Mouse (Mus musculus): Measurements from ENCODE around the gene Washc2.
"Not testable (repeated sequence)": the region's sequence is repeated elsewhere in the genome, so short reads cannot be mapped to it uniquely, and the experiment has no call there.

Gene Washc2

DNA sequence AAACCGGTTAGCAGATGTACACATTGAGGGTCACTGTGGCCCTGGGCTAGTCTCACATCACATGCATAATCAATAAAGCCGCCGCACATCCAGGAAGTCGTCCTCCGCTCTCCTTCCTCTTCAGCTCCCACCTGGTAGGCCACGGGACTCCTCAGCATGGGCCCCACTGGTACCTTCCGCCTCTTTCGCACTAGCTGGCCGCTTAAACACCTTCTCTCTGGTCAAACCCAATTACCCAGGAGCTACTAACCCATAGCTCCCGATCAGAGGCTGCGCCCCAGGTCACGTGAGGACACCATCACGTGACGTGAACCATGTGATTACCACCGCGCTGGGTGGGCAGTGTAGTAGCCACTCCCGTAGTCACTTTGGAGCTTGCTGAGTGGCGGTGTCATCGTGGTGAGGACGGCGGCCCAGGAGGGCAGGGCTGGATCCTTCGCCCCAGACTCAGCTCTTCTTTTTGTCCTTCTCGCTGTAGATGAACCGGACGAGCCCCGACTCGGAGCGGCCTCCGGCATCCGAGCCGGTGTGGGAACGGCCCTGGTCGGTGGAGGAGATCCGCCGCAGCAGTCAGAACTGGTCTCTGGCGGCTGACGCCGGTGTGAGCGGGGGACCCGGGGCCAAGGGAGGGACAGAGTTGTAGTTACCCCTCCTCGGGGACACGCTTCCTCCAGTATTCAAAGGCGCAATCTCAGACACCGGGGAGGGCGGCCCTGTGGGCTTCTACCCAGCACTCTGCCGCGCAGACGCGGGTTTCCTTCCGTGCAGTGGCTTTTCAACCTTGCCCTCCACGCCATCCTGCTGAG, at the start of gene Washc2:
TSS of gene Washc2 (plus strand) at position 310 of the 806 bp plus-strand sequence.
- peak; percentile 91 for DNase-seq (ENCODE audit: low read depth, low spot score)

GRCm38 (mm10) chr6:116166383-116166782, 41.5 kb upstream of the Washc2 start:
- DNase-seq (ENCODE audit: low read depth, low spot score), result no peak

GRCm38 (mm10) chr6:116173511-116174099, 34.2 kb upstream of the Washc2 start:
- DNase-seq (ENCODE audit: low read depth, low spot score), result not testable (repeated sequence)

DNA sequence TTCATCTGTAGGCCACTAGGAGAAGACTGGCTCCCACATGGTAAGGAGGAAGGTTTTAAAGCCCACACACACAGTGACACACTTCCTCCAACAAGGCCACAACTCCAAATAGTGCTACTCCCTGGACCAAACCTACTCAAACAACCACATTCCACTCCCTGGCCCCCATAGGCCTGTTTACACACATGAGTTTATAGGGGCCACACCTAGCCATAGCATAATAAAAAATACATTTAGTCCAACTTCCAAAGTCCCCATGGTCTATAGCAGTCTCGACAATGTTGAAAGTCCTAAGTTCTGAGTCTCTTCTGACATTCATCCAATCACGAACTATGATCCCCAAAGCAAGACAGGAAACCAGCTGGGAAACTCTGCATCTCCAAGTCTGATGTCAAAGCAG, 29.5 kb upstream of the Washc2 start:
- DNase-seq (ENCODE audit: low read depth, low spot score), result no peak

DNA sequence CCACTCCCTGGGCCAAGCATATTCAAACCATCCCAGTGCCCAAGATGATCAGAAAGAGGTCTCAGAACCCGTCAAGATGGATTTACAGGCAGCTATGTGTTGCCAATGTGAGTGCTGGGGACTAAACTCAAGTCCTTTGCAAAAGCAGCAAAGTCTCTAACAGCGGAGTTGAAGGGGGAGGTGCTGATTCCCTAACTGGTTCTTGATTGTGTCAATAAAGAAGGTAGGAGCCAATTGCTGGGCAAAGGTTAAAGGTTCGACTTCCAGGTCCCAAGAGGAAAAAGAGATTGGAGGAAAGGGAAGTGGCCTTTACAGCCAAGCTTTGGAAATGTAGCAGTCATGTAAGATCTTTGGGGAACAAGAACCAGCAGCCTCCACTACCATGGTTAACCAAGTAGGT, 27.1 kb upstream of the Washc2 start:
- DNase-seq (ENCODE audit: low read depth, low spot score), result no peak

DNA sequence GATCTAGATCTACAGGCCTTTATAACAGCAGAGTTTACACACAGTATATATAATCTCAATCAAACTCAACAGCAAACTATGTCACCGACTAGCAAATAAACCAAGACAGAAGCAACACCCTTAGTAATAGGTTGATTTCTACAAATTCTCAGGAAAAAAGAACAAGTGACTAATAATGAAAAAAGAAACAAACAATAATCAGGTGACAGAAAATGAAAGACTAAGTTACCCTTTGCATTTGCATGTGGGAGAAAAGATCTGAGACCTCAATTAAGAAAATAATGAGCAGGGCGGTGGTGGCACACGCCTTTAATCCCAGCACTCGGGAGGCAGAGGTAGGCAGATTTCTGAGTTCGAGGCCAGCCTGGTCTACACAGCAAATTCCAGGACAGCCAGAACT, 24.3 kb upstream of the Washc2 start:
- DNase-seq (ENCODE audit: low read depth, low spot score), result no peak

GRCm38 (mm10) chr6:116186485-116186884, 21.4 kb upstream of the Washc2 start:
- no peak for DNase-seq (ENCODE audit: low read depth, low spot score)

DNA sequence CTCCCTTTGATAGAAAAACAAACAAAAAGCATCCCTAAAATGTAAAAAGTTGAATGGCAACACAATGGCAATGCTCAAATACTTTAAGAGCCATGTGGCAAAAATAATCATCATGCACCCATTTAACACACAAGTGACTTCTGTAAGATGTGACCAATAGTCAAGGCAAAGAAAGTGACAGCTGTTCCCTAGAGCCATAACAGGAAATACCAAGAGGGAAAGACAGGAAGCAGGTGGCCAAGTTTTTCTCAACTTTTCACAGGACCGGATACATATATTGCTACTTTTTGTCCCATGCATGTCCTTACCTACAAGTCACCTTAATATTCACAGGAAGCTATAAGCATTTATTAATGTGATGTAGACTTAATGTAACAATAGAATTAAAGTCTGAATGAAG, 18.4 kb upstream of the Washc2 start:
- DNase-seq (ENCODE audit: low read depth, low spot score), result no peak

DNA sequence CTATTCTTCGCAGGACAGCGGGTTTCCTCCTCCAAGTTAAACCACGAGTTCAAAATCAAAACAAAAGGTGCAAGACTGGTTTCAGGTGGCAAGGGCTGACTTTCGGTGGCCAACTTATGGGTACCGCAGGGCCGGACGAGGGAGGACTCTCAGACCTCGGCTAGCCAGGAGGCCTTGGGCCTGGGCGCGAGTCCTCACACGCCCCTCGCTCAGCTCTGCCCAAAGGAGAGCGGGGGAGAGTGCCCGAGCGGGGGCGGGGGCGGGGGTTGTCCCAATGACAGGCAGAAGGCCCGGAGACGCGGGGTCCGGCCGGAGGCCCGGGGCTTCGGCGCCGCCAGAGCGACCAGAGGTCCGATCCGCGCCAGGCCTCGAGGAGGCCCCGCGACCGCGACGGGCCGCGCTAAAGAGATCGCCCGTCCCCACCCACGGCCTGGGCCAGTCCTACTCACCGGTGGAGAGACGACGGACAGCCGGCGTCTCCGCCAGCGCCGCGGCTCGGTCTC, 15.0 kb upstream of the Washc2 start:
- no peak for DNase-seq (ENCODE audit: low read depth, low spot score)

DNA sequence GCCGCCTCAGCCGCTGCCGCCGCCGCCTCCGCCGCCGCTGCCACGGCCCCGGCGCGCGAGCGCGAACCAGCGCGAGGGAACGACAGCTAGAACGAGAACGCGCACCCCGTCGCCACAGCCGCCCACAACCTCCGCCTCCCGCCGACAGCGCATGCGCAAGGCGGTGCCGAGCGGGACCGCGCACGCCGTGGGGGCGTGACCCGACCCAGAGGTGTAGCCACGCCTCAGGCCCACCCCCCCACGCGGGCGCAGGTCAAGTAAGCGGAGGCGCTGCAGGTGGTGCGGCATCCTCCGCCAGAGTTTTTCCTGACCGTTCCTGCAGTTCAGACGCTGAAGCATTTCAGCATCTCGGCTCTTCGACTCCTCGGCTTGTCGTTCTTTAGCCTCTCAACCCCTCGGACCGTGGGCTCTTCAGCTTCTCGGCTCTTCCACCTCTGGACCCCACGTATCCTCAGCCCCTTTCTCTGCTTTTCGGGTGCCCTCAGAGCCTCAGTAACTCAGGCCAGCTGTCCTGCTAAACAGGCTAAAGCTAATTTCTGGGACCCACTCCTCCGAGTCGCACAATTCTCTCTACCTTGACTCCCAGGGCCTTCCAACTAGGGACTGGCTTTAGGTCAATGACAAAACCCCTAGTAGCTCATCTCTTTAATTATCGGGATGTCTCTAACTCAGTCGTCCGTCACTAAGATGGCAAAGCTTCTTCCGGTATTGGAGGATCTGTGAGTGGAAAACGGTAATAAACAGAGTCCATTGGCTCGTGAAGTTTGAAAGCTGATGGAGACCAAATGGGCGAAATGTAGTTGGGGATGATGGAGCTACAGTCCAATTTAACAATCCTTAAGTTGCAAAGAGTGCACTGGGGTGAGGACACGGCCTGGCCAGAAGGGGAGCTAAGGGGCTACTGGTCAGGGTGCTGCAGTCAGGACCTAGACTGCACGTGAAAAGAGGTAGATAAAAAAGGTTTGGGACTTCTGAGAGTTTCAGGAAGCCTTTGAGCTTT, 14.1 kb upstream of the Washc2 start, which contains the start of gene Tmcc1:
TSS of gene Tmcc1 (minus strand) at position 93 of the 1,000 bp plus-strand sequence.
- peak; percentile 84 for DNase-seq (ENCODE audit: low read depth, low spot score)

GRCm38 (mm10) chr6:116195811-116196210, 12.0 kb upstream of the Washc2 start:
- no peak for DNase-seq (ENCODE audit: low read depth, low spot score)

DNA sequence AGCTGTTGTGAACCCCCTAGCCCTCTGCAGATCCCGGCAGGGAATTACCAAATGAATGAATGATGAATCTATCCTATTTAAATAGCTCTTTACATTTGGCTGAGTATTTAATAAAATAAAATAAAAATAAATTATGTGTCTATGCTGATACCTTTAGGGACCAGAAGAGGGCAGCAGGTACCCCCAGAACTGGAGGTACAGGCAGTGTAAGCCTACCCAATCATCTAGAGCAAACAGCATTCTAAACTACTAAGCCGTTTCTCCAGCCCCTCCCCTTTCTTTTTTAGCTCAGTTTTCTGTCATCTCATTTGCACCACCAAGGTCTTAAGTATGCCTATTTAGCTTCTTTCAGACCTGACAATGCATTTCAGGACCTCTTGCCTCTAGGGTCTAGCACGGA, 9.7 kb upstream of the Washc2 start:
- DNase-seq (ENCODE audit: low read depth, low spot score), result no peak

DNA sequence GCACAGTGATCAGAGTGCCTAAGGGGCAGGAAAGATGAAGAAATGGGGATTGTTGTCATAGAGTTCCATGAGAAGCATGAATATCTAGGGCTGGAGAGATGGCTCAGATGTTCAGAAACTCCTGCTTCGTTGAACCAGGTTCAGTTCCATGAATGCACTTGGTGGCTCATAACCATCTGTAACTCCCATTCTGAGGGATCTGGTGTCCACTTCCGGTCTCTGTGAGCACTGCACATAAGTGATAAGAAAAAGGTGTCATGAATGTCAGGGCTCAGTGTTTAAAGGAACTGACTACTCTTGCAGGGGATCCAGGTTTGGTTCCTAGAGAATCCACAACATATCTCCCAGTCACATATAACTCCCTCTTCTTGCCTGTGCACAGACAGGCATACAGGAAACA, 8.2 kb upstream of the Washc2 start:
- DNase-seq (ENCODE audit: low read depth, low spot score), result no peak

DNA sequence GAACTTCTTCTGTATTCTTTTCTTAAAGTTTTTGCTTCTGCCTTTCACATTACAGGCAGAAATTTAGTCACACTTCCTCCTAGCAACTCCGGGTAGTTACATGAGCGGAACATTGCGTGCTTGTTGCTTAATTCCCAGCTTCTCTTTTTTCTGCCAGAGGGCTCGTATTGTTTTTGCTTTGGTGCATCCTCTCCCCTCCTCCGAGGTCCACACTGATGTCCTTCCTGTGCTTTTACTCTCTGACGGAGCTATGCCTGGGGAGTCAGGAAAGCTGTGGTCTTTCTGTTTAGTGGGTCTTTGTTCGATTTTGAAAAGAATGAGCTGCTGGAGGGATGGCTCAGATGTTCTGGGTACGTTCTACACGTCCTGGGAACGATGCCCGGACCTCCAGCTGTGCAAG, 19.9 kb downstream of the Washc2 start:
- DNase-seq (ENCODE audit: low read depth, low spot score), result no peak

DNA sequence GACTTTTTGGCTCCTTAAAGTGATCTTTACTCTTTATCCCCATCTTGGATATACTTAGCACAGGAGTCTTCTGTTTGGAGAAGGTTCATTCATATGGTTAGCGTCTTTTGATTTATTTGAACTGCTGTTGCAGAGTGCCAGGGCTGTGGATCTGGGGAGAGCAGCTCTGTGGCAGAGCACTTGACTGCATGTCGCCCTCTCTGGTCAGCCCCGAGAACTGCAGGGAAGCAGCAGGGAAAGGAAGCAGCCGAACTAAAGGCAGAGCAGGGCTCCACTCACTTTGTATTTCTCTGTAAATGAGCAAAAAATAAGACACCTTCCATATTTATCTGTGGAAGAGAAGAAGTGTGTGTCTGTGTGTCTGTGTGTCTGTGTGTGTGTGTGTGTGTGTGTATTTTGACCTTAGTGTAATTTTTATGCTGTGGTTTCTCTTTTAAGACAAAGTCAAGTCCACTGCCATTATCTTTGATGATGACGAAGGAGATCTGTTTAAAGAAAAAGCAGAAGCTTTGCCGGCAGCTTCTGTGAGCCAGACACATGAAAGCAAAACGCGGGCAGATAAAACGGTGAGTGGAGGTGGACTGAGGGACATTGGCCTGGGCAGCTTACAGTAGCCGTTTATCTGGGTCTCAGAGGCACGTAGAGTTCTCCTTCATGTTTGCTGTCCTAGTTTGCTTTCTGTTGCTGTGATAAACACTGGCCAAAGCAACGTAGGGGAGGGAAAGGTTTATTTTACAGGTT, 21.1 kb downstream of the Washc2 start:
- no peak for DNase-seq (ENCODE audit: low read depth, low spot score)

DNA sequence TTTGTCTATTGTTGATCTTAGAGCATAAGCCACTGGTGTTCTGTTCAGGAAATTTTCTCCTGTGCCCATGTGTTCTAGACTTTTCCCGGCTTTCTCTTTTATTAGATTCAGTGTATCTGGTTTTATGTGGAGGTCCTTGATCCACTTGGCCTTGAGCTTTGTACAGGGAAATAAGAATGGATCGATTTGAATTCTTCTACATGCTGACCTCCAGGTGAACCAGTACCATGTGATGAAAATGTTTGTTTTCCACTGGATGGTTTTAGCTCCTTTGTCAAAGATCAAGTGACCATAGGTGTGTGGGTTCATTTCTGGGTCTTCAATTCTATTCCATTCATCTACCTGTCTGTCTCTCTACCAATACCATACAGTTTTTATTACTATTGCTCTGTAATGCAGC, 27.0 kb downstream of the Washc2 start:
- not testable (repeated sequence) for DNase-seq (ENCODE audit: low read depth, low spot score)

GRCm38 (mm10) chr6:116235336-116235735, 27.5 kb downstream of the Washc2 start:
- no peak for DNase-seq (ENCODE audit: low read depth, low spot score)

- no peak for DNase-seq (ENCODE audit: low read depth, low spot score)
Observed at GRCm38 (mm10) chr6:116238083-116238482, 30.2 kb downstream of the Washc2 start.

- DNase-seq (ENCODE audit: low read depth, low spot score), result no peak
Observed at GRCm38 (mm10) chr6:116240371-116240770, 32.5 kb downstream of the Washc2 start.

GRCm38 (mm10) chr6:116259649-116260048, 51.8 kb downstream of the Washc2 start:
- DNase-seq (ENCODE audit: low read depth, low spot score), result no peak

- DNase-seq (ENCODE audit: low read depth, low spot score), result no peak
Observed at GRCm38 (mm10) chr6:116260481-116260880, 52.6 kb downstream of the Washc2 start.

All from brain, embryonic 18.5 days (tissue).